Mouse (Mus musculus): ENCODE data around the gene Agbl1.
"Not testable (repeated sequence)": the region's sequence is repeated elsewhere in the genome, so short reads cannot be mapped to it uniquely, and the experiment has no call there.

The Agbl1 gene

DNA sequence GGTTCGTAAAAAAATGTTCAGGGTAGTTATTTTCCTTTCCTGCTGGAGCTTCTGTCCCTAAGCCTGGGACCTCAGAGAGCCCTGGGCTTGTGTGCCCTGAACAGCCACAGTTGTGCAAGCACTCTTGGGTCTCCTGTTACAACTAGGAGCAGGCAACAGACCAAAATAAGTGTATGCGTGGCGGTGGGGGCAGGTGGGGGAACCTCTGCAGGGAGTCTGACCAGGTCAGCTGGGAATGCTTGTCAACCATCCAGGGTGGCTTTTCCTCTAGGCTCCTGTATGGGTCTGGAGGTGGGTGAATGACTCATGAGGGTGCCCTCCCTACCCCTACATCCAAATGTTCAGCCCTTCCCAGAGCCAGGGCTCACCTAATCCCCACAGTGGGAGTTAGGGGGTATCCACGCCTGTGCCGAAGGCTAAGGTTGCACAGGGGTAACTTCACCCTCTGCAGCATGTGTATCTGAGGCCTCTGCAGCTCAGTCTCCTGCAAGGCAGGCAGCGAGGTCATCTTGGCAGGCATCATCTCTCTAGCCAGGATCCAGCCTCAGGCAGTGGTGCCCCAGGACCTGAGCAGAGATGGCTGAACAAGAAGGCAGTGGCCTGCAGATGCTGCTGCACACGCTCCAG, at the start of gene Agbl1:
Gene Agbl1 (plus strand): TSS at position 577 of the 627 bp plus-strand sequence.
- no peak for DNase-seq

DNA sequence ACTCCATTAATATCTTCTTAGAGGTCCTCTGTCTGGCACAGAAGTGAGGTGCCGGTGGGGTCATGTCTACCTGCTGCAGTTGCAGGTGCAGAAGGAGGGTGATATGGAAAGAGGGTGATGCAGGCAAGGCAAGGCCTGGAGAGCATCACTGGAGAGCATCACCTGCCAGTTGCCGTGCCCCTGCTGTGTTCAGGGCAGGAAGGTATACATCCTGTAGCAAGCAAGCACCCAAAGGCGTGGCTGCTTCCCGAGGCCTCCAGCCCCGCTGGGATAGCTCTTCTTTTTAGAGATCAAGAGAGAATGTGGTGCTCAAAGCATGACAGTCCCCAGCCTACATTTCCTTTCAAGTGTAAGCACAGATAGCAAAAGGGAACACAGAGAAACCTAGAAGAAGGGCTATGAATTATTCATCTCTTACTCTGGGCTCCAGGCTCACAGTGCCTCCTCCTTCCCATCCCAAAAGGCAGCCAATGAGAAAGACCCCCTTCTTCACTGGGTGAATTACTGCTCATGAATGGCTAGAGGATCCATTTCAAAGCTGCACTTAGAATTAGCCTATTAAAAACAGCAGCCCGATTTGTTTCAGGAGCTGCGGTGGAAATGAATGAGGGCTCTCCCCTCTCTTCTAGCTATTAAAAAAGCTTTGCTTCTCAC, 44.6 kb upstream of the Agbl1 start:
- DNase-seq, result peak; percentile 65

DNA sequence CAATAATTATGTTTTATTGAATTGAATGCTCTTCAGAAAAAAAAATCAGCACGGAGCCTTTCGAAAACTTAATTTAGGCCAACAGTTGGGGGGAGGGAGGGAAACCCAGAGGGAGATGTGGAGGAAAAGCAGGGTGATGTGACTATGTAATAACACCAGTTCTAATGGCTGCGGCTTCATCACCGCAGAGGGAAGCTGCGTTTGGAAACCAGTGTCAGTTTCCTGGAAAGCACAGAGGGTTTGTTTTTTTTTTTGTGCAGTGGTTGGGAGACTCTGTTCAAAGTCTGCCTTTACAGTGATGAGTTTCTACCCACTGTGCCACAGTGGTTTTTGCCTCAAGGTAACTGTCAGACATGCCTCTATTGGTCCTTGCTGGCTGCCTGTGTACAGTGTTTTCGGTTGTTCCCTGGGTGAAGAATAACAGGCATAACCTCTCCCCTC, 44.0 kb upstream of the Agbl1 start:
- DNase-seq, result peak; percentile 20

DNA sequence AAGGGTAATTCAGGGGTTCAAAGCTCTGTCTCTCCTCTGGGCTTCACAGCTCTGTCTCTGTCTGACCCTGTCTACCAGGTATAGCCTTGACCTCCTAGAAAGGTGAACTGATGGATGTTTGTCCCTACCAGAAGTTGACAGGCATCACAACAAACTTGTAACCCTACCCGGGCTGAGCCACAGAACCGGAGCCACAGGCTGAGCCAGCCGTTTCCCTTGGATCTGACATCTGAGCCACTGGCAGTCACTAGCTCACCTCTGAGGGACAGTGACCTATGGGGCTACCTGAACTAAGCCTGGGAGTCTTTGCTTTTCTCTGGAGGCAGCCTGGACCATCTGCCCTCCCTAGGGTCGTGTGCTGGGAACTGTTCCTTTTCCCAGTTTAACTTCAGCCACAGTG, 11.1 kb upstream of the Agbl1 start:
- no peak for DNase-seq

DNA sequence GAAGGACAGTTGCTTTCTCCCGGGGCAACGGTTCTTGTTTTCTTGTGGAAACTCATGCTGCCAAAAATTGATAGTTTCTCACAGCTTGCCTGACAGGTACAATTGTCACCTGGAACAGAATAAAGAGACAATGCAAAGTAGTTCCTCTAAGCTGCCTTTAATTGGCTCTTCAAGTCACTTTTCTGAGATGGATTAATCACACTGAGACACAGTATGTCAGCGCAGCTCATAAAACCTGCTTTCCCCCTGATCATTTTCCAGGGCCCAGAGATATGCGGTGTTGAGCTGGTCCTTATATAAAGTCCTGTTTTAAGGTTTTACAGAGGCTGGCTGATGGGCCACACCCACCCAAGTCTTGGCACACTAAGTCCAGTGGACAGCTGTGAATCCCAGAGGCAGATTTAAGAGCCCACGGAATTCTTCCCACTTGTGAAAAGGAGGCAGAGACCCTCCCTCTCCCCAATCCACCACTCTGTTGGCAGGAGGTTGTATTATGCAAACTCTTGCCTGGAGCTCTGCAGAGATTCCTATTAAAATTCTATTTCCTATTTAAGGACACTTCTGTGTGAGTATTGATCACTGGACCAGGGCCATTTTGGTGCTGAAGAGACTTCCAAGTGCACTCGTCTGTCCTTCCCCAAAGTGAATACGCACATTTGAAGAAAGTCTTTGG, 9.8 kb upstream of the Agbl1 start:
- DNase-seq, result no peak

DNA sequence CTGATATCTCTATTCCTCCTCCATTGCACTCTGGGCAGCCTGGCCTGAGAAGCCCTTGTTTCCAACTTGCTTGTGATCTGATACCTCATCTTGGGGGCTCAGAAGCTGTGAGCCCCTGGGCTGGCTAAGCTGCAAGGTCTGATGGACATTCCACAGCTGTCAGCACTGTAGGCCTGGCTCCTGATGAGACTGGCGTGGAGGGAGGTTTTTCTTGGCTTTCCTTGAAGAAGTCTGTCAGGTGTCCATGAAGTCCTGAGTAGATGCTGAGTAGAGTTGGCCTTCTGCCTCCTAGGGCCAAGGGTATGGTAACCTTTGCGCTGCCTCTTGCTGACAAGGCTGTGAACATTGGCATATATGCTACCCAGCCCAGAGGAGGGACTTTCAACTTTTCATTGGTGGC, 7.0 kb upstream of the Agbl1 start:
- no peak for DNase-seq

DNA sequence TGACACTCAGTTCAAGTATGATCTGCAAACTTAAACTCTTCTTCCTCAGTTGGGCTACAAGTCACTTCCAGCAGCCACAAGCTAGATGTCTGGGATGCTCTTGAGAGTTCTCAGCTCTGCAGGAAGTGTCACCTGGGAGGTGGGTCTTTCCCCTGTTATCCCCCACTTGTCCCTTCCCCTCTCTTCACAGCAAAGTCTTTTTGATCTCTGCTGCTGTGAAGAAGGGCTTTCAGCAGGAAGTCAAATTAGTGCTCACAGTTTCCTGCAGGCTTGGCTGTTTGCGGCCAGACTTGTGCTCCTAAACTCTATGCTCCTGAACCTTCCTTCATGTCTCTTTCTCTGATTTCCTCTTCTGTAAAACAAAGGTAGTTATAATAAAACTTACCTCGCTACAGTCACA, 806 bp upstream of the Agbl1 start:
- no peak for DNase-seq

DNA sequence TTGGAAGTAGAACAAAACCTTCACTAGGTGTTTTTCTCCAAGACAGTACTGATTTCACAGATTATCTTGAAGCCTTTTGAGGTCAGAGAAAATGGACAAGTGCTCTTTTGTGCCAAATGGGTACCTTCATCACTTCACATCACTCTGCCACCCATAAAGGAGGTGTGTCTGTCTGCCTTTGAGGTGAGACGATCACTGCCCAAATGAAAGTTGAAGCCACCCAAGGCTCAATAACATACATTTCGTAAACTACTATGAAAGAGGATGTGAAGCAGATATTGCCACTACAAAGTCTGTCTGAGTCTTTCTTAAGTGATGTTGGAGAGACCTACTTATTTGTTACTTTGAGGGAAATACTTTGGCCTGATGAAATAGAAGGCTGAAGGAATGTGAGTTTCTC, 4.6 kb downstream of the Agbl1 start:
- no peak for DNase-seq

DNA sequence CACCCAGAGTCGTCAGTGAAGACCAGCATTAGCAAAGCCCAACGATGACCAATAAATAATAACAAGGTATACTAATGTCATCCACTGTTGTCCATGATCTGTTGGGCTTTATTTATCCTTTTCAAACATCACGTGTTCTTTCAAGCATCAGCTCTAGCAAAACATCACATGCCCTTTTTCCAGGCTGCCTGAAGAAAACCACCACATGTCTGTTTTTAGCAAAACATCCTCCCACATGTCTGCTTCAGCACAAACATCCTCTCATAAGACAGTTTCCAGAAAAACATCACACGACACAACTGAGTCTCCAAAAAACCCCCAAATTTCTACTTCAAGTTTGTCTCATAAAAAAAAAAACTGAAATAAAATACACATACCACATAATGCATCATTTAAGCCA, 7.8 kb downstream of the Agbl1 start:
- DNase-seq, result no peak

DNA sequence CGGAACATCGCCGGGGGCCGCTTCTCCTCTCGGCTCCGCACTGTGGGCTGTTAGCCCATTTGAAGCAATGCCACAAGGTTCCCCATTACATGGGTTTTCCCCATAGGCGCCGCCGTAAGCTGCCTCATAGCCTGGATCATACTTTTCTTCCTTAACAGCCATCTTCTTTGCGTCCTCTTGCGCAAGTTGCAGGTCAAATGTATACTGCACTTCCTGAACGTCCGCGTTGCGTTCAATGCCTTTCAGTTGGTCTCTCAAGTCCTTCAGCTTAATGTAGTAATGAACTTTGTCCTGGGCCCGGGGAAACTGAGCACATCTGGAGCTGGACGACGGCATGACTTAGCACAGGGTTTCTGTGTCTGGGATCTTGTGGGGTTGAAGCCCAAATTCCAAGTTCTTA, 15.2 kb downstream of the Agbl1 start:
- DNase-seq, result not testable (repeated sequence)

DNA sequence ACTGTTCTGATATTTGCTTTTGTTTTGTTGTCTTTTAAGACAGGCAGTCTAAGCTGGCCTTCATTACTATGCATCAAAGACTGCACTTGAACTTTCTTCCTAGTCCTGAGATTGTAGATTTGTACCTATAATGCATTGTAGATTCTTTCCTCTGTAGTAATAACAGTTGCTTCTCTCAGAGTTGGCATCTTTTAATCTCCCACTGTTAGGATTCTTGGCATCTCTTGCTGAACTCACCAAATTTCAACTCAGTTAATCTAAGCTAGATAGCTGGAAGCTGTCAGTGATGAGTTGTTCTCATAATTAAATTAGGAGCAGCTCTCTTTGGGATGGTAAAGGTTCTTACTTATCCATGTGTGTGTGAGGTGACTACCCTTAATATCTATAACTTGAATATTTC, 45.4 kb downstream of the Agbl1 start:
- no peak for DNase-seq

DNA sequence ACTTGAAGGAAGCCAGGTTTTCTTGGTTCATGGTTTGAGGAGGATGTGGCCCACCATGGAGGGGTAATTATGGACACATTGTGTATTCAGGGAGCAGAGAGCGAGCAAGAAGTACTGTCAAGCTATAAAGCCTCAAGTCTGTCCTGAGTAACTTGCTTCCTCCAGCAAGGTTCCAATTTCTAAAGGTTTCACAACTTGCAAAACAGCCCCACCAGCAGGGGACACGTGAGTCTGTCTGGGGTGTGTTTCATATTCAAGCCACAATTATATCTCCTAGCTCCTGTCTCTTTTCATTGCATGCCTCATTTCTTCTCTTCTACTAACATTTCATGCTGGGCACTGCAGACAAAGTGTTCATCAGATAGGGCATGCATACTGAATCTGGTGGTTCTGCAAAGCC, 53.1 kb downstream of the Agbl1 start:
- peak; percentile 6 for DNase-seq

DNA sequence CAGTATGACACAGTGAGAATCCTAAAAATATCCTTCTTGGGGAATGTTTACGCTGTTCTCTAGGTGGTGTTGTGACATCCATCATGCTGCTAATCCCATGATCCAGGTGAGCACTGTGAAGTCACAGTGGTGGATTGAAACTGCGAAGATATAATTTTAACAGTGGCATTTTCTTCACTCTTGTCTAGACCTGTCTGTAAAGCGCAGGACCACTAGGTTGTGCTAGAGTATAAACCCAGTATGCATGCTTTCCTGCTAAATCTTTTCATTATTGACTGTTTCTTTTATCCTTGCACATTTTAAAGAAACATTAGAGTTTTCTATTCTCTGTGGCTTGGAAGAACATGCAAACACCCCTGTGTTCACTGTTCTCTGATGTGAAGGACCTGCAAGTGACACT, 57.8 kb downstream of the Agbl1 start:
- DNase-seq, result peak; percentile 24

DNA sequence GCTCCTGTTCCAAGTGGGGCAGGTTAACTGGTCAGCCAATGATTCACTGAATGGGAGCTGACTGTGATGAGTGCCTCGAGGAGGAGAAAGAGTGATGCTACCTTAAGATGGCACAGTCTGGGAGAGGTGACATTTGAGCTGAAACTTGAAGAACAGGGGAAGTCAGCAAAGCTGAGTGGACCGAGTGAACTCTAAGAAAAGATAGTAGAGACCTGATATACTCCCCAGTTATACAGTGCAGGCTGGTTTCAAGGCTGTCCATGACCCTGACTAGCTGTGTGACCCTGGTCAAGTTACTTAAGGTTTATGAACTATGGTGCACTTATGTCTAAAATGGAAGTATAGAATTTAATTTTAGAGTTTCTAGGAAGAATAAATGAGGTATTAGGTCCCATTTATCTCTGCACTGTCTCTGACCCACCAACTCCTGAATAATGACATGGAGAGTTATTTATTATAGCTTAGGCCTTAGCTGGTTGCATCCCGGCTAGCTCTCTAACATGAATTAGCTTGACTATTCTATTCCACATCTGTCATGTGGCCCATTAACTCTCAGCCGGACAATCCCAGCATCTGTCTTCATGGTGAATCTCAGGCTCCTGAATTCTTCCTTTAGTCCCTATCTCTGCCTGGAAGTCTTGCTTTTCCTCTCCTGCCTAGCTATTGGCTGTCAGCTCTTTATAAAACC, 92.3 kb downstream of the Agbl1 start:
- DNase-seq, result no peak

DNA sequence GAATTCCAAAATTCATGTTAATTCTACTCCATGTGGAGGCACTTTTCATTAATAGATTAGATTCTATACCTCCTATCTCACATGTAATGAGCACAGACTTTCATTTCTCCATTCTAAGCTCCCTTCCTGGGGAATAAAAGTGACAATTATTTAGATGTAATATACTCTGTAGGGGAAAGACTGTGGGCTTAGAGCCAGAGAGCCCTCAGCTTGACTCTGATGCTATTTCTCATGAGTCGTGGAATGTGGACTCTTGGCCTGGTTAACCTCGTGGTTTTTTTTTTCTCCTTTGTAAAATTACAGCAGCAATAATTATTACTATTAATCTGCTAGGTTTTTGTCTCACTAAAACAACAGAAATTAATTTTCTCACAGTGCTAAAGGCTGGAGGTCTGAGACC, 96.4 kb downstream of the Agbl1 start:
- no peak for DNase-seq

DNA sequence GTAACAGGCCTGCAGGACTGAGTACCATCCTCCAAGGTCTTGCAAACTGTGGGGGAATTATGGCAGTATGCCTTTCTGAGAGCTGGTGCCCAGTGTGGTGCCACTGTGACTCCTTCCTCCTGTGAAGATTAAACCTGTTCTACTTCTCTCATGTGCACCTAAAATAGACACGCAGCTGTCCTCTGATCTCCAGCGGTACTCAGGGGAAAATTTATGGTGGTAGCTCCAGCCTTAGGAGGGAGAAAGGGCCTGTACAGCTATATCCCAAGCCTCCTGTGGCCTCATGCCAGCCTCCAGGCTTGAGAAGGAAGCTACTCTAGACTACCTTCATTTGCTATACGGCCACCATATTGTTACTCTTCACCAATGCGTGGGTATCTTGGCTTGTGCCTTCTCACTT, 109.6 kb downstream of the Agbl1 start:
- DNase-seq, result no peak

DNA sequence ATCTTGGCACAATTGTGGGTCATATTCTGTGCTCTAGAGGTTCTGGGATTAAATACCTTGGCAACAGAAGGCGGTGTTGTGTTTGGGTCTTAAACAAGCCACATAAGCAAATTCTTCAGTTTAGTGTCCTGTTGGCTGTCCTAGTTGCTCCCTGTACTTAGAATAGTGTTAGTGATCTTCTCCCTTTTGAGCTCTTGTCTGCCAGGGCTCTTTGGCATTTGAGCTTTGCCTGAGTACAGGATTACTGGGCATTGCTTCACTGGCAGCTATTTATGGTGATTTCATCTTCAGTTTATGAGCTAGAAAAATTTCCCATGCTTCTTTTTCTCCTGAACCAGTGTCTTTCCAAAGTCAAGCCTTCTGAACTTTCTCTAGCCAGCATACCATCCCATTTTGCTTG, 111.9 kb downstream of the Agbl1 start:
- DNase-seq, result no peak

DNA sequence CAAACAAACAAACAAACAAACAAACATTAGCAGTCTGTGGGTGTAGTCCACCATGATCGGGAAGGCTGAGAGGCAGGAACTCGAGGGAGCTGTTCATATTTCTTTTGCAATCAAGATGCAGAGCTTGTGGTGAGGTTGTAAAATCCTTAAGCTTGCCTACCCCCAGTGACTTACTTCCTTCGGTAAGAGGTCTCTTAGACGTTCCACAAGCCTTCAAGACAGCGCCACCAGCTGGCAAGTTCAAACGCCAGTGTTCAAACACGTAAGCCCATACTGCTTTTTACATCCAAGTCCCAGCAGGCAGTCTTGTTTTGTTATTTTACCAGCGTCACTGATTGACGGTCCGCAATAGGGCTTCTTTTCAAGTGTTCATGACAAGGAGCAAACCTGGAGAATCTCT, 123.8 kb downstream of the Agbl1 start:
- DNase-seq, result peak; percentile 40

DNA sequence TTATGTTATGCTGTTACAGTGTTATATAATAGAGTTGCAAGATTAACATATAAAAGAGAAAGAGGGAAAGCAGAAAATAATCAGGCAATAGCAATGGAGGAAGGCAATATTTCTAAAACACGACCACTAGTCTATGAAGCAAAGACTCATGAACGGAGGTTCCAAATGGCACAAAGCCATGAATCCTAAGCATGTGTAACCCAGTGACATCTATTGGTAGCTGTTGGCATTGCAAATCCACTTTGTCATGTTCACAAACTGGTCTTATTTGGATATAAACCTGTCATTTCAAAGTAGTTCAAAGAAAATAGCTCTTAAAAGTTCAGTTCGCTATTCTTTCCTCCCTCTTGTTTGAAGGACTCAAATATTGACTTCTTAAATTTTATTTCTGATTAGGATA, 124.8 kb downstream of the Agbl1 start:
- DNase-seq, result peak; percentile 68

DNA sequence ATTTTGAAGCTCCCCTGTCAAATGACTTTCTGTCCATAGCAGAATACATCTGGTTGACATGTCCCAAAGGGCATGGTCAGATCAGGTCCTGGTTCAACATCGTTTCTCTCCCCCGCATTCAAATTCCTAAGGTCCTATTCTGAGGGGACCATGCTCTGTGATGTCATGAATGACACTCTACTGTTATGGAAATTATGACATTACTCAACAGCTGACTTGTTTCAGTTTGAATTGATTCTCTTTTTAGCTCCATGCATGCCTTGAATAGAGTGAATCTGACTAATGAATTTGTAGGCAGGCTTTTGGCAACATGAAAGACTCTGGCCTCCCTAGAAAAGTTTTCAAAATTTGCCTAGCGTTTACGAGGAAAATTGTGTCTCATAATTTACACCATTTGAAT, 141.6 kb downstream of the Agbl1 start:
- DNase-seq, result no peak

DNA sequence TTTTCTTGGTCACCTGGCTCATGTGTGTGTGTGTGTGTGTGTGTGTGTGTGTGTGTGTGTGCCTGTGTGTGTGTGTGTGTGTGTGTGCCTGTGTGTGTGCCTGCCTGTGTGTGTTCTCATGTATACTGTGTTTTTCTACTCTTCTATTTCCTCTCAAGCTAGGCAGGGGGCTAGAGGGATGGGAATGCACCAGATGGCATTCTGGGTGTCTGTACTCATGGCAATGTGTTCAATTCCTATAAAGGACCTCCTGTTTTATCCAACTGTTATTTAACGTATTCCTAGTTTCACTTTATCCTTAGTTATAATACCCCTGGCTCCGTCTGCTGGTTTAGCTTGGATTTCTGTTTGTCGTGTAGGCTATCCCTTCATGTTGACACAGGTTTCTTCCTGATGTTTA, 149.8 kb downstream of the Agbl1 start:
- DNase-seq, result no peak

DNA sequence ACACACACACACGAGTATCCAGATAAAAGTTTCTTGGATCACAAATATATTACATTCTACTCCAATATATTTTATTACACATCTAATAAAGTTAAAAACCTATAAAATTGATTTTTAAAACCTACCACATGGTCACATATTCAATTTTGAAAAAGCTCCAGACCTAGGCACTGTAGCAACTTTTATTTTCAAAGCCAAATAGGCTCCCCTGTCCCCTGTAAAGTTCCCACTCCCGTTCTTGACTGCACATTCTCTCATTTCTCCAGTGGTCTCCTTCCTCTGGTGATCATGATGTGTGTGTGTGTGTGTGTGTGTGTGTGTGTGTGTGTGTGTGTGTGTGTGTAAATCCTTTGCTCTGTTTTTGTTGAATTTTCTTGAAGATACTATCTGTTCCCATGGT, 152.3 kb downstream of the Agbl1 start:
- no peak for DNase-seq

DNA sequence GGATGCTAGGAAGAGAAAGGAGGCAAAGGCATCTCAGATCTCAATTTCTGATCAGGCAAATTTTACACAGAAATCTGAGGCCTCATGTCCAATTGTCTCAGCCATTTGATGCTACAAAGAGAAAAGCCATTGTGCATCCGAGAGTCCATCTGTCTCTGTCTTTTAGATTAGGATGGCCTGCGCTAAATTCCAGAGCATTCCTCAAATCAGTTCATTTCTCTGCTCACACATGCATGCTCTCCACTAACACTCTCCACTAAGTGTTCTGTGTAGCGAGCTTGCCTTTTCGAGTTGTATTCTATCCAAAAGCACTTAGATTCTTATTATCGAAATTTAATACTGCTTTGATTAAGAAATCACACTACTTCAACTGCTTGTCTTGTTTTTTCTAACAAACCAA, 159.6 kb downstream of the Agbl1 start:
- DNase-seq, result no peak

Data from embryo, embryonic 11 days (tissue).